Mouse (Mus musculus) urinary bladder, postnatal 36 days (tissue): Measurements from ENCODE around the gene Nabp2.

Source experiments
- DNase-seq, 2 experiments: peaks; one replicate each; pipeline ENCODE4 v3.0.0; 2022; ENCODE audit warnings: low spot score in 2 of 2, mixed read lengths in 1 of 2

Nabp2 gene

GRCm38 (mm10) chr10:128359226-128359625 is 52.1 kb downstream of the Nabp2 start:
- DNase-seq: no peak

- peak; percentile 23 to 42 for DNase-seq
Observed at GRCm38 (mm10) chr10:128358796-128359195, 52.5 kb downstream of the Nabp2 start.
